Mouse (Mus musculus) ES-E14 (cell line): Measurements from ENCODE around the gene Ptcra.

Experiments
- HCFC1 ChIP-seq: IDR thresholded peaks from 2 replicates; pipeline ENCODE4 v1.6.1; 2012; ENCODE audit warnings: low read length, inconsistent platforms, borderline replicate concordance; ENCODE audit not compliant: insufficient read depth
- MAFK ChIP-seq: IDR thresholded peaks from 2 replicates; pipeline ENCODE4 v1.6.1; 2014; ENCODE audit warnings: mild to moderate bottlenecking, low read depth, low read length, inconsistent platforms; ENCODE audit not compliant: insufficient read depth
- ZC3H11A ChIP-seq: IDR thresholded peaks from 2 replicates; pipeline ENCODE4 v1.6.1; 2012; ENCODE audit warnings: low read depth, mild to moderate bottlenecking, inconsistent platforms, low read length, borderline replicate concordance
- ZNF384 ChIP-seq: IDR thresholded peaks from 2 replicates; pipeline ENCODE4 v1.6.1; 2012; ENCODE audit warnings: low read depth, low read length, inconsistent platforms

DNA sequence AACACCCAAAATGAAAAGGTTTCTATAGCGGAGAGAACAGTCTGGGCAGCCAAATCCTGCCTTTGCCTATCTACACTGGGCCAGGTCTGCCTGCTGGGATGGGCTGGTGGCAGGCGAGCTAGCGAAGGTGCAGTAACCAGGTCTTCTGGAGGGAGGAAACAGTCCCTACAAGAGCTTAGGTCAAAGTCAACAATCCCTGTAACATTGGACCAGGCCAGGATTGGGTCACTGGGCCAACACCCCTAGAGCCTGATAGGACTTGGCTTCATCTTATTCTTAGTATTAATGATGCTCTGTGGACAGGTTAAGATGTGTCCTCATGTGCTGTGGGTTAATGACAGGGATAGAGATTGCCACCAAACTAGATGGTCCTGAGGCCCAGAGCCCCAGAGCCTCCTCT is 29.5 kb downstream of the Ptcra start:
- TF ChIP-seq HCFC1: no peak
- no peak for TF ChIP-seq ZNF384
- no peak for TF ChIP-seq MAFK
- no peak for TF ChIP-seq ZC3H11A
